Mouse (Mus musculus) liver, embryonic 14.5 days (tissue): ENCODE measurements around the gene Pde9a.

Experiments
- CTCF ChIP-seq: IDR thresholded peaks from 2 replicates; pipeline ENCODE4 v1.5.1; 2016; ENCODE audit warnings: antibody characterized with exemption, low read depth, control low read depth
- EP300 ChIP-seq: IDR thresholded peaks from 2 replicates; pipeline ENCODE4 v1.6.1; 2016; ENCODE audit warnings: antibody characterized with exemption, low read depth

GRCm38 (mm10) chr17:31424358-31424757 is 38.3 kb downstream of the Pde9a start:
- TF ChIP-seq EP300 (no peak), CTCF (no peak)
